Mouse (Mus musculus): ENCODE data around the gene Lipo2. TPM values are rescaled to one million over a fixed set of nuclear protein-coding genes. Genes with fewer than 3 reads are reported as not detected.
A peak's percentile ranks its signal among the peaks of the same experiment; 100 is the strongest.
"Not testable (repeated sequence)": the region's sequence is repeated elsewhere in the genome, so short reads cannot be mapped to it uniquely, and the experiment has no call there.

Gene Lipo2
- polyA plus RNA-seq (2015; fragmentation: Nextera tagmentation; extraction: Ambion mirVana), result 0.95 and 1.1 TPM in 2 replicates

- not testable (repeated sequence) for H3K9me3 ChIP-seq (ENCODE audit: control insufficient read depth, low read length); ATAC-seq; H3K36me3 ChIP-seq (ENCODE audit: control insufficient read depth, insufficient read depth, low read length); H3K27me3 ChIP-seq (replicated peaks; ENCODE audit: control insufficient read depth, insufficient read depth, low read length); H3K4me2 ChIP-seq (ENCODE audit: low read length); H3K9ac ChIP-seq (ENCODE audit: low read depth, low read length); H3K4me3 ChIP-seq (ENCODE audit: low read length); H3K4me1 ChIP-seq (ENCODE audit: control insufficient read depth, insufficient read depth, low read depth, low read length); H3K27ac ChIP-seq (ENCODE audit: low read depth, low read length)
- 95% methylated on average over 1 of the region's 1 CpGs for WGBS
Measured at GRCm38 (mm10) chr19:33751259-33751658, at the start of gene Lipo2. Gene Lipo2 (minus strand): TSS chr19:33751359.

GRCm38 (mm10) chr19:33787359-33787758 lies 36.2 kb upstream of the Lipo2 start, which contains the start of gene Lipo1:
Gene Lipo1 (minus strand): TSS chr19:33787459.
- H3K27me3 ChIP-seq (replicated peaks; ENCODE audit: control insufficient read depth, insufficient read depth, low read length); ATAC-seq; H3K4me1 ChIP-seq (ENCODE audit: control insufficient read depth, insufficient read depth, low read depth, low read length); H3K36me3 ChIP-seq (ENCODE audit: control insufficient read depth, insufficient read depth, low read length); H3K4me2 ChIP-seq (ENCODE audit: low read length); H3K9ac ChIP-seq (ENCODE audit: low read depth, low read length); H3K4me3 ChIP-seq (ENCODE audit: low read length); H3K9me3 ChIP-seq (ENCODE audit: control insufficient read depth, low read length); H3K27ac ChIP-seq (ENCODE audit: low read depth, low read length): not testable (repeated sequence)

GRCm38 (mm10) chr19:33786576-33787277 lies 35.6 kb upstream of the Lipo2 start:
- ATAC-seq, result no peak
- no peak overlapping the region for H3K27ac ChIP-seq (ENCODE audit: low read depth, low read length)

GRCm38 (mm10) chr19:33761287-33762086 lies 10.3 kb upstream of the Lipo2 start, which contains the start of gene Lipo3:
Gene Lipo3 (minus strand): TSS chr19:33761951.
- not testable (repeated sequence) for H3K9me3 ChIP-seq (ENCODE audit: control insufficient read depth, low read length); H3K27me3 ChIP-seq (replicated peaks; ENCODE audit: control insufficient read depth, insufficient read depth, low read length); H3K9ac ChIP-seq (ENCODE audit: low read depth, low read length); H3K27ac ChIP-seq (ENCODE audit: low read depth, low read length); H3K36me3 ChIP-seq (ENCODE audit: control insufficient read depth, insufficient read depth, low read length); H3K4me1 ChIP-seq (ENCODE audit: control insufficient read depth, insufficient read depth, low read depth, low read length)
- WGBS, result 31% methylated on average over 11 of the region's 41 CpGs
- Histone ChIP-seq H3K4me2 (ENCODE audit: low read length) (peak within 1 kb of the TSS; percentile 44), H3K4me3 (ENCODE audit: low read length) (peak within 1 kb of the TSS; percentile 26)
- ATAC-seq, result peak; percentile 97

More at GRCm38 (mm10) chr19:33786576-33787277, 35.6 kb upstream of the Lipo2 start:
- H3K4me2 ChIP-seq (ENCODE audit: low read length), result no peak overlapping the region
- H3K4me3 ChIP-seq (ENCODE audit: low read length), result no peak overlapping the region
- H3K36me3 ChIP-seq (ENCODE audit: control insufficient read depth, insufficient read depth, low read length), result no peaks in the 10 kb centered on the region
- 91% methylated on average over 12 of the region's 12 CpGs for WGBS
- H3K27me3 ChIP-seq (replicated peaks; ENCODE audit: control insufficient read depth, insufficient read depth, low read length), result no peaks in the 10 kb centered on the region
- no peaks in the 10 kb centered on the region for H3K9me3 ChIP-seq (ENCODE audit: control insufficient read depth, low read length)
- no peak overlapping the region for H3K9ac ChIP-seq (ENCODE audit: low read depth, low read length)
- no peaks in the 10 kb centered on the region for H3K4me1 ChIP-seq (ENCODE audit: control insufficient read depth, insufficient read depth, low read depth, low read length)

Other genes starting within 250 kb of the Lipo2 start
- gene Lipo4, start 233.6 kb downstream of the Lipo2 start, polyA plus RNA-seq (2015; fragmentation: Nextera tagmentation; extraction: Ambion mirVana), result not detected in 2 replicates
- not detected in 2 replicates for gene Gm8978, start 126.1 kb downstream of the Lipo2 start, polyA plus RNA-seq (2015; fragmentation: Nextera tagmentation; extraction: Ambion mirVana)
- 13.1 and 14.6 TPM in 2 replicates for gene Lipo3, start 10.6 kb upstream of the Lipo2 start, polyA plus RNA-seq (2015; fragmentation: Nextera tagmentation; extraction: Ambion mirVana)
- not detected in 2 replicates for gene Lipo1, start 36.1 kb upstream of the Lipo2 start, polyA plus RNA-seq (2015; fragmentation: Nextera tagmentation; extraction: Ambion mirVana)
- gene Lipf, start 209.8 kb upstream of the Lipo2 start, polyA plus RNA-seq (2015; fragmentation: Nextera tagmentation; extraction: Ambion mirVana), result not detected in 2 replicates

Data from hindbrain, embryonic 16.5 days (tissue).